Mouse (Mus musculus): Measurements from ENCODE around the gene Jakmip3. TPM values are rescaled to one million over a fixed set of nuclear protein-coding genes. Genes with fewer than 3 reads are reported as not detected.

The Jakmip3 gene
- total RNA-seq, 2 experiments from 2014 or later, result 54.0 to 54.7 TPM

GRCm38 (mm10) chr7:138919156-138919944 lies 21.2 kb upstream of the Jakmip3 start:
- peak; percentile 43 for TF ChIP-seq CTCF (IDR thresholded peaks at IDR 0.05)
- Histone ChIP-seq H3K27ac (peak overlapping the region; percentile 12), H3K4me3 (peak overlapping the region; percentile 47)
- no peak for DNase-seq (ENCODE audit: extremely low spot score in 1 of 2, low spot score in 2 of 2)
- intact Hi-C loops (cut with DNase I), result no loop called here

GRCm38 (mm10) chr7:138921611-138922010 lies 18.9 kb upstream of the Jakmip3 start:
- no peak for TF ChIP-seq CTCF (IDR thresholded peaks at IDR 0.05)
- no peak overlapping the region for H3K4me3 ChIP-seq
- no peak overlapping the region for H3K27ac ChIP-seq
- DNase-seq (ENCODE audit: extremely low spot score in 1 of 2, low spot score in 2 of 2), result no peak
- intact Hi-C loops (cut with DNase I), result no loop called here

GRCm38 (mm10) chr7:138923756-138924425 lies 16.6 kb upstream of the Jakmip3 start:
- TF ChIP-seq CTCF (IDR thresholded peaks at IDR 0.05), result peak; percentile 59
- H3K27ac ChIP-seq, result no peak overlapping the region
- no peak for DNase-seq (ENCODE audit: extremely low spot score in 1 of 2, low spot score in 2 of 2)
- intact Hi-C loops (cut with DNase I), result loop anchor here (1.0 kb wide), 1 partner anchor 84 kb away; no protein-coding TSS in a partner anchor
- H3K4me3 ChIP-seq, result no peak overlapping the region

GRCm38 (mm10) chr7:138928456-138928855 lies 12.1 kb upstream of the Jakmip3 start:
- TF ChIP-seq CTCF (IDR thresholded peaks at IDR 0.05), result no peak
- DNase-seq (ENCODE audit: extremely low spot score in 1 of 2, low spot score in 2 of 2), result no peak
- H3K4me3 ChIP-seq, result no peak overlapping the region
- intact Hi-C loops (cut with DNase I), result no loop called here
- no peak overlapping the region for H3K27ac ChIP-seq

- no peak for DNase-seq (ENCODE audit: extremely low spot score in 1 of 2, low spot score in 2 of 2)
- no peak; the same call in none of the 2 replicates for TF ChIP-seq CTCF (IDR thresholded peaks at IDR 0.05)
- Histone ChIP-seq H3K27ac (no peak overlapping the region), H3K4me3 (no peak overlapping the region)
- intact Hi-C loops (cut with DNase I), result no loop called here
These were observed 6.0 kb upstream of the Jakmip3 start for GRCm38 (mm10) chr7:138934523-138934922.

- intact Hi-C loops (cut with DNase I), result no loop called here
- no peak for DNase-seq (ENCODE audit: extremely low spot score in 1 of 2, low spot score in 2 of 2)
- TF ChIP-seq CTCF (IDR thresholded peaks at IDR 0.05), result no peak
- no peak overlapping the region for H3K27ac ChIP-seq
- H3K4me3 ChIP-seq, result no peak overlapping the region
These were observed 1.5 kb upstream of the Jakmip3 start for GRCm38 (mm10) chr7:138938991-138939390.

- DNase-seq (ENCODE audit: extremely low spot score in 1 of 2, low spot score in 2 of 2), result peak; percentile 71
- no peak for TF ChIP-seq CTCF (IDR thresholded peaks at IDR 0.05)
- Histone ChIP-seq H3K27ac (peak overlapping the region; percentile 99), H3K4me3 (peak overlapping the region; percentile 52)
- intact Hi-C loops (cut with DNase I), result loop anchor here (1.0 kb wide), 1 partner anchor 31 kb away; the partner anchor contains the start of gene Bnip3
These were observed 296 bp upstream of the Jakmip3 start for GRCm38 (mm10) chr7:138940256-138940611.

- peak in 1 of 2 experiments; percentile 32 for DNase-seq (ENCODE audit: extremely low spot score in 1 of 2, low spot score in 2 of 2)
- intact Hi-C loops (cut with DNase I), result no loop called here
- no peak for TF ChIP-seq CTCF (IDR thresholded peaks at IDR 0.05)
These were observed 1.0 kb downstream of the Jakmip3 start for GRCm38 (mm10) chr7:138941571-138941970.

GRCm38 (mm10) chr7:138942301-138942700 lies 1.8 kb downstream of the Jakmip3 start:
- intact Hi-C loops (cut with DNase I), result no loop called here
- no peak for TF ChIP-seq CTCF (IDR thresholded peaks at IDR 0.05)
- H3K4me3 ChIP-seq, result peak overlapping the region; percentile 52; the same call in 1 of the 2 replicates
- H3K27ac ChIP-seq, result peak overlapping the region; percentile 99
- DNase-seq (ENCODE audit: extremely low spot score in 1 of 2, low spot score in 2 of 2), result no peak

More at GRCm38 (mm10) chr7:138941571-138941970, 1.0 kb downstream of the Jakmip3 start:
- Histone ChIP-seq H3K4me3 (peak overlapping the region; percentile 52), H3K27ac (peak overlapping the region; percentile 99)

- Histone ChIP-seq H3K27ac (no peak overlapping the region), H3K4me3 (no peak overlapping the region)
- no peak for DNase-seq (ENCODE audit: extremely low spot score in 1 of 2, low spot score in 2 of 2)
- no peak for TF ChIP-seq CTCF (IDR thresholded peaks at IDR 0.05)
- intact Hi-C loops (cut with DNase I), result no loop called here
These were observed 5.1 kb downstream of the Jakmip3 start for GRCm38 (mm10) chr7:138945668-138946067.

- TF ChIP-seq CTCF (IDR thresholded peaks at IDR 0.05), result peak; percentile 19
- intact Hi-C loops (cut with DNase I), result no loop called here
- DNase-seq (ENCODE audit: extremely low spot score in 1 of 2, low spot score in 2 of 2), result no peak
- H3K4me3 ChIP-seq, result no peak overlapping the region
- H3K27ac ChIP-seq, result no peak overlapping the region
These were observed 7.2 kb downstream of the Jakmip3 start for GRCm38 (mm10) chr7:138947741-138948140.

- DNase-seq (ENCODE audit: extremely low spot score in 1 of 2, low spot score in 2 of 2), result no peak
- TF ChIP-seq CTCF (IDR thresholded peaks at IDR 0.05), result no peak
- H3K27ac ChIP-seq, result no peak overlapping the region
- intact Hi-C loops (cut with DNase I), result no loop called here
- no peak overlapping the region for H3K4me3 ChIP-seq
These were observed 7.8 kb downstream of the Jakmip3 start for GRCm38 (mm10) chr7:138948309-138948708.

Data from left cerebral cortex, adult 2 months (tissue).